Mouse (Mus musculus): ENCODE measurements around the gene Ptpro. TPM values are rescaled to one million over a fixed set of nuclear protein-coding genes. Genes with fewer than 3 reads are reported as not detected.

Gene Ptpro
- polyA plus RNA-seq, 1 experiment from 2014 or later: 0.87 TPM

DNA sequence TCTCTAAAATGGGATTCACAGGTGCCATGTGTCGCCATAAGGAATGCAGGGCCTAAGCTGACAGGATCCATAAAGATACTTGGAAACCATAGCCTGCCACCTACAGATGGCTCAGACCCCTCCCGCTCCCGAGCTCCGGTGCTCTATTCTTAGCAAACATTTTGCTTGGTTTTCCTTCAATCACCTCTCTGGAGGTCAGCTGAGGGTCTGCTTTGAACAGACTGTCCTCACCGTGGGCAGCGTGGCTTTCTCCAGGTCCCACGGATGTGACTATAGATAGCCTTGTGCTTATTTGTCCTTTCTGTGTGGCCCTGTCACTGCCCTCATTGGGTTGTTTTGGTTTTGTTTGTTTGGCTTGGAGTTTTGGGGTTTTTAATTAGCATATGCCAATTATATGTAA lies 206.0 kb downstream of the Ptpro start:
- H3K4me2 ChIP-seq (replicated peaks; ENCODE audit: low read depth): no peak overlapping the region
- ATAC-seq: no peak
- no peaks in the 10 kb centered on the region for H3K4me1 ChIP-seq (replicated peaks; ENCODE audit: control insufficient read depth, insufficient read depth, low read length)
- no peak for TF ChIP-seq CTCF (IDR thresholded peaks at IDR 0.05; ENCODE audit: low read depth)
- no peak overlapping the region for H3K4me3 ChIP-seq (ENCODE audit: low read depth, low read length)
- H3K9ac ChIP-seq (ENCODE audit: low read depth, low read length): no peak overlapping the region
- H3K36me3 ChIP-seq (ENCODE audit: control insufficient read depth, insufficient read depth): no peaks in the 10 kb centered on the region
- no peak overlapping the region for H3K27ac ChIP-seq (ENCODE audit: low read depth, low read length)
- 80% methylated on average over 7 of the region's 7 CpGs for WGBS
- no peaks in the 10 kb centered on the region for H3K27me3 ChIP-seq (replicated peaks; ENCODE audit: control insufficient read depth, insufficient read depth, low read length)
- H3K9me3 ChIP-seq (ENCODE audit: control insufficient read depth): no peaks in the 10 kb centered on the region

DNA sequence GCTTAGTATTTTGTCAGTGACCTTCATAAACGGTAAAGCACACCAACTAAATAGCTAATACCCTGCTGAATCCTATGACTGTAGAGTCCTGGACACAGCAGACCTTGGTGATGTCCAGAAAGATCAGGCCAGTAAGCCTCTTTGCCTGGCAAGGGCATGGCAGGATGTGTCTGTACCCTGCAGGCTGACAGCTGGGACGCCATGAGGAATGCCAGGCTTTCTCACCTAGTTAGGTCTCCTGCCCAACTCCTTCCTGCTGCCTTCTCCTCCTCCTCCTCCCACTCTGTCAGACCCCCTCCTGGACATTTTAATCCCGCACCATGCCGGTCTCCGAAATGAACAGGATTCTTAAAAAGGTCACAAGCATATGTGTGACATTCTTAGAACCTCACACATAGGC lies 211.7 kb downstream of the Ptpro start:
- Histone ChIP-seq H3K4me3 (ENCODE audit: low read depth, low read length) (no peak overlapping the region), H3K27me3 (replicated peaks; ENCODE audit: control insufficient read depth, insufficient read depth, low read length) (no peaks in the 10 kb centered on the region), H3K4me1 (replicated peaks; ENCODE audit: control insufficient read depth, insufficient read depth, low read length) (no peaks in the 10 kb centered on the region), H3K36me3 (ENCODE audit: control insufficient read depth, insufficient read depth) (no peaks in the 10 kb centered on the region), H3K27ac (ENCODE audit: low read depth, low read length) (no peak overlapping the region), H3K9me3 (ENCODE audit: control insufficient read depth) (no peaks in the 10 kb centered on the region), H3K4me2 (replicated peaks; ENCODE audit: low read depth) (no peak overlapping the region), H3K9ac (ENCODE audit: low read depth, low read length) (no peak overlapping the region)
- no peak for ATAC-seq
- WGBS: 92% methylated on average over 5 of the region's 5 CpGs
- no peak for TF ChIP-seq CTCF (IDR thresholded peaks at IDR 0.05; ENCODE audit: low read depth)

DNA sequence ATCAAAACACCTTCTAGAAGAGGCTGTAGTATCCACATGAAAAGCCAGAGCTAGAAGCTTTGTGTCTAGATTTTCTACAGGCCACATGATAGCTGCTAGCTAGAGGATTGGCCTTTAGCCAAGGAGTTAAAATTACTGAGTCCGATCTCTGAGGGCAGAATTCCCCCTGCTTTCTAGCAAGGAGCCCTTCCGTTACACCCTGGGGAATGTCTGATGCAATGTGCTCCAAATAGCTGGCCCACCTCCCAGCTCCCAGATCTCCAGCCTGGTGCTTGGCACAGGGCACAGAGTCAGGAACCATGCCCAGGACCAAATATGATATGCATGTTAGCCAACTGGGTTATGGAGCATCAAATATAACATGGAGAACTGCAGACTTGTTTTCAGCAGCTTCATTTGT lies 213.1 kb downstream of the Ptpro start:
- TF ChIP-seq CTCF (IDR thresholded peaks at IDR 0.05; ENCODE audit: low read depth): no peak
- ATAC-seq: no peak
- H3K4me1 ChIP-seq (replicated peaks; ENCODE audit: control insufficient read depth, insufficient read depth, low read length): no peaks in the 10 kb centered on the region
- 50% methylated on average over 2 of the region's 2 CpGs for WGBS
- H3K27me3 ChIP-seq (replicated peaks; ENCODE audit: control insufficient read depth, insufficient read depth, low read length): no peaks in the 10 kb centered on the region
- H3K27ac ChIP-seq (ENCODE audit: low read depth, low read length): no peak overlapping the region
- H3K4me2 ChIP-seq (replicated peaks; ENCODE audit: low read depth): no peak overlapping the region
- no peaks in the 10 kb centered on the region for H3K36me3 ChIP-seq (ENCODE audit: control insufficient read depth, insufficient read depth)
- no peak overlapping the region for H3K4me3 ChIP-seq (ENCODE audit: low read depth, low read length)
- no peaks in the 10 kb centered on the region for H3K9me3 ChIP-seq (ENCODE audit: control insufficient read depth)
- H3K9ac ChIP-seq (ENCODE audit: low read depth, low read length): no peak overlapping the region

DNA sequence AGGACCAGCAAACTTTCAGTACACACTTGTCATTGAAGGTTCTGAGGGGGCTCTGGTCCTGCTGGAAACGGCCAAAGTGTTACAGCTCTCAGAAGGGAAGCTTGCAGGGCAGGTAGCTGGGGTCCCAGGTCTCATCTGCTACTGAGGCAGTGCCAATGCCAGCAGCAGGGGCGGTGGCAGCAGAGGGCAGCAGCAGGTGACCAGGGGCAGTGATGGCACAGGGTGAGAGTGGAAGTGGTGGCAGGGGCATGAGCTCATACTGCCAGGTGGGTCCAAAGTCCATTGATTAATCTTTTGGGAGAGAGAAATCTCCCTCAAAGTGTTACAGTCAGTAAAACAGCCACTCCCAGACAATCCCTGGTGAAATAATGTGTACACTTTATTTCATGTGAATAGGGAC lies 214.1 kb downstream of the Ptpro start:
- Histone ChIP-seq H3K4me2 (replicated peaks; ENCODE audit: low read depth) (no peak overlapping the region), H3K36me3 (ENCODE audit: control insufficient read depth, insufficient read depth) (no peaks in the 10 kb centered on the region), H3K27ac (ENCODE audit: low read depth, low read length) (no peak overlapping the region), H3K4me3 (ENCODE audit: low read depth, low read length) (no peak overlapping the region), H3K9ac (ENCODE audit: low read depth, low read length) (no peak overlapping the region), H3K4me1 (replicated peaks; ENCODE audit: control insufficient read depth, insufficient read depth, low read length) (no peaks in the 10 kb centered on the region), H3K27me3 (replicated peaks; ENCODE audit: control insufficient read depth, insufficient read depth, low read length) (no peaks in the 10 kb centered on the region), H3K9me3 (ENCODE audit: control insufficient read depth) (no peaks in the 10 kb centered on the region)
- 68% methylated on average over 2 of the region's 2 CpGs for WGBS
- no peak for TF ChIP-seq CTCF (IDR thresholded peaks at IDR 0.05; ENCODE audit: low read depth)
- peak; percentile 36 for ATAC-seq

DNA sequence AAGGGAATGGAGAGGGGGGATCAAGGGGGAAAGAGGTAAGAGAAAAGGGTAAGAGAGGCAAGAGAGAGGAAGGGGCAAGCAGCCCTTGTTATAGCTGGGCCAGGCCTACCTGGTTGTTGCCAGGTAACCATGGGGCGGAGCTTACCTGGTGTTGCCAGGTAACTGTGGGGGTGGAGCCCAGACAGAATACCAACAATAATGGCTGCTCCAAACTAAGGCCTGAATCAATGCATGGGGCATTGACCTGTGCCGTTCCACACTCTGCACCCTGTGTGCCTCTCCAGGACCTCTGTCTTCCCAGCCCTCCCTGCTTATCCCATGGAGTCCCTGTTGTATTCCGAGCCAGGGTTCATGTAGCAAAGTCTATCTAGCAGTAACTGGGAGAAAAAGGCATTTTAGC lies 215.6 kb downstream of the Ptpro start:
- Histone ChIP-seq H3K27ac (ENCODE audit: low read depth, low read length) (no peak overlapping the region), H3K4me3 (ENCODE audit: low read depth, low read length) (no peak overlapping the region), H3K27me3 (replicated peaks; ENCODE audit: control insufficient read depth, insufficient read depth, low read length) (no peaks in the 10 kb centered on the region), H3K36me3 (ENCODE audit: control insufficient read depth, insufficient read depth) (no peaks in the 10 kb centered on the region), H3K9me3 (ENCODE audit: control insufficient read depth) (no peaks in the 10 kb centered on the region), H3K9ac (ENCODE audit: low read depth, low read length) (no peak overlapping the region), H3K4me2 (replicated peaks; ENCODE audit: low read depth) (no peak overlapping the region), H3K4me1 (replicated peaks; ENCODE audit: control insufficient read depth, insufficient read depth, low read length) (no peaks in the 10 kb centered on the region)
- no peak for ATAC-seq
- TF ChIP-seq CTCF (IDR thresholded peaks at IDR 0.05; ENCODE audit: low read depth): no peak
- 88% methylated on average over 3 of the region's 3 CpGs for WGBS

DNA sequence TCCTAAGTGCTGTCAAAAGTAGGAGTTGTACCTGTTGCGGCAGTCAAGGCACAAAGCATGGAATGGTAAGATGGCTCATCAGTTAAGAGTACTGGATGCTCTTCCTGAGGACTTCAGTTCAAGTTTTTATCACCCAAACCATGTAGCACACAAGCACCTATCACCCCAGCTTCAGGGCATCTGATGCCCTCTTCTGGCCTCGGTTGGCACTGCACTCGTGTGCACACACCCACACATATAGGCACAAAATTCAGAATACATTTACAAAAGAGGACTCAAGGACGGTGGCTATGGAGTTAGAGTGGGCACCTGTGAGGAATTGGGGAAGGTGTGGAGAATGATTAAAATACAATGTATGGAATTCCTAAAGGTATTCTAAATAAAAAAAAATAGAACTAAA lies 217.4 kb downstream of the Ptpro start:
- Histone ChIP-seq H3K9me3 (ENCODE audit: control insufficient read depth) (no peaks in the 10 kb centered on the region), H3K4me2 (replicated peaks; ENCODE audit: low read depth) (no peak overlapping the region), H3K4me1 (replicated peaks; ENCODE audit: control insufficient read depth, insufficient read depth, low read length) (no peaks in the 10 kb centered on the region), H3K27ac (ENCODE audit: low read depth, low read length) (no peak overlapping the region), H3K4me3 (ENCODE audit: low read depth, low read length) (no peak overlapping the region), H3K27me3 (replicated peaks; ENCODE audit: control insufficient read depth, insufficient read depth, low read length) (no peaks in the 10 kb centered on the region), H3K36me3 (ENCODE audit: control insufficient read depth, insufficient read depth) (no peaks in the 10 kb centered on the region), H3K9ac (ENCODE audit: low read depth, low read length) (no peak overlapping the region)
- WGBS: 97% methylated on average over 4 of the region's 4 CpGs
- ATAC-seq: no peak
- TF ChIP-seq CTCF (IDR thresholded peaks at IDR 0.05; ENCODE audit: low read depth): peak; percentile 44

All from intestine, postnatal 0 days (tissue).